Mouse (Mus musculus) inflammation-experienced regulatory T-cells, adult 6 months (primary cell): Measurements from ENCODE around the gene Usp4. TPM values are rescaled to one million over a fixed set of nuclear protein-coding genes. Genes with fewer than 3 reads are reported as not detected.
A peak's percentile ranks its signal among the peaks of the same experiment; 100 is the strongest.
"Not testable (repeated sequence)": the region's sequence is repeated elsewhere in the genome, so short reads cannot be mapped to it uniquely, and the experiment has no call there.

Experiments
- ATAC-seq: one replicate; pipeline ENCODE4 v1.8.0; 2017
- polyA plus RNA-seq, 3 experiments: library from polyadenylated mRNA; unstranded; fragments of 100-300 nt; shearing (Covaris generic); gene quantifications; one replicate each; pipeline ENCODE4 v1.2.1; 2017

Usp4 gene
- polyA plus RNA-seq: 100 to 1,000 TPM in 2 of 3 experiments, 10 to 100 TPM in 1; 91.3 to 131 (median 111) TPM

DNA sequence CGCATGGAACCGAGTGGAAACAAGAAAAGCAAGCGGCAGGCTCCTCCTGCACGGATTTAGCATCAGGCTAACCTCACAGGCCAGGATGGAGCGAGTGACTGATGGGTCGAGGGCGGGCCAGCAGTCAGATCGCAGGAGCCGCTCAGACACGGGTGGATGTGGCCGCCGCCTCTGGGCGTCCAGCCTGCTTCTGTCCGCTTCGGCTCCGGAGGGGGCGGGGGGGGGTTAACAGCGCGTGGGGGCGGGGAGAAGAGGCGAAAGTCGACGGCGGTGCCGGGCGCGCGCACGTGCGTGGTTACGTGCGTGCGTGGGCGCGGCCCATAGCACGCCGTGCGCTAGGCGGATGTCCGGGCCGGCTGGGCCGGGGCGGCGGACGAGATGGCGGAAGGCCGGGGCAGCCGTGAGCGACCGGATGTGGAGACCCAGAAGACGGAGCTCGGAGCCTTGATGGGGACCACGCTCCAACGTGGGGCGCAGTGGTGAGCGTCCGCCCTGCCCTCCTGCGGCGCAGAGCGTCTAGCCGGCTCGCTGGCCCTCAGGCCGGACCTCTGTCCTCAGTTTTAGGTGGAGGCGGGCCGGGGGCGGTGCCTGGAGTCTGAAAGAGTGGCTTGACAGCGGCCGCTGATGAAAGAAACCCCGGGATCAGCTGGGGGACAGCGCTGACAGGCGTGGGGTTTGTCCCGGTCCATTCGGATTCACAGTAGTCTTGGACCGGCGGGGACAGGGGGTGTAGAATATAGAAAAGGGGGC is at the start of gene Usp4:
Usp4 (plus strand) TSS at position 314 of the 750 bp plus-strand sequence.
- ATAC-seq: peak; percentile 83

DNA sequence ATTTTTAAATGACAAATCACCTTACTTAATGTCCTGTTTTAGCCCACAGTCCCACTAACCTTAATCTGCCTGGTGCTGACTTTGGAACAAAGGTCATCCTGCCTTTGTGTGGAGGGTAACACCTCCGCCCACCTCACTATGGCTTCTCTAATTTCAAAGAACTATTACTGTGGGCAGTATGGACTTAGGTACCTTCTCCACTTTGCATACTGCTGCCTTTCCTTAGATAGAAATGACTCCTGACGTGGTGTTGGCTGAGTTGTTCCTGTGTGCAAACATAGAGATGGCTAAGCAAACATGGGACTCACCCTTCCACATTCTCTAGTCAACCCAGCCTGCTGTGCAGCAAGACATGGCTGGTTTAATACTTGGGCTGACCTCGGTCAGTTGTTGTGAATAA is 45.8 kb upstream of the Usp4 start:
- ATAC-seq: no peak

DNA sequence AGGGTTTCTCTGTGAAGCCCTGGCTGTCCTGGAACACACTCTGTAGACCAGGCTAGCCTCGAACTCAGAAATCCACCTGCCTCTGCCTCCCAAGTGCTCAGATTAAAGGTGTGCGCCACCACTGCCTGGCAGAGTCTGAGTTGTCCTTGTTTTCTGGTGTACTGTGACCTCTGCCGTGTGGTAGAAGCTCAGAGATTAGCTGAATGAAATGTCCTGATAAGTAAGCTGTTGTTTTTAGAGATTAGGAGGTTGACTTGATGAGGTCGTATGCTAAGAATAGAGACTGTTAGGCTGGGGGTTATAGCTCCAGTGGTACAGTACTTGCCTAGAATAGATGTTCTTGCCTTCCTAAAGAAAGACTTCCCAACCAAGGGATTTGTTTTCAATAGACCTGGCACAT is 42.9 kb upstream of the Usp4 start:
- no peak for ATAC-seq

DNA sequence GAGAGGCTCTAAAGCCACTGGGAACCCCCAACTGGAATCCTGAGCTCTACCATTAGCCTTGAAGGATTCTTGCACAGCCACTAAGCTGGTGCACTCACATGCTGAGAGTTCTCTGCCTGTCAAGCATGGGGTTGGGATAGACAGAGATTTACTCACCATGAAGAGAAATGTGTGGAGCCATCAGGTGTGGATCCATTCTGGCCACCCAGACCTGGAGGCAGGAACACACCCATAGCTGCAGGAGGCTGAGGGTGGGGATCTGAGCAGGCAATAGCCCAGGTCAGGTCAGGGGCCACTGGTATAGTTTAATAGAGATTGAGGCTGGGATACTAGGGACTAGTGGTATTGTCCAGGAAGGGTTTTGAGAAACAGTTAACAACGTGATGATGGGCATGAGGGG is 42.5 kb upstream of the Usp4 start:
- no peak for ATAC-seq

DNA sequence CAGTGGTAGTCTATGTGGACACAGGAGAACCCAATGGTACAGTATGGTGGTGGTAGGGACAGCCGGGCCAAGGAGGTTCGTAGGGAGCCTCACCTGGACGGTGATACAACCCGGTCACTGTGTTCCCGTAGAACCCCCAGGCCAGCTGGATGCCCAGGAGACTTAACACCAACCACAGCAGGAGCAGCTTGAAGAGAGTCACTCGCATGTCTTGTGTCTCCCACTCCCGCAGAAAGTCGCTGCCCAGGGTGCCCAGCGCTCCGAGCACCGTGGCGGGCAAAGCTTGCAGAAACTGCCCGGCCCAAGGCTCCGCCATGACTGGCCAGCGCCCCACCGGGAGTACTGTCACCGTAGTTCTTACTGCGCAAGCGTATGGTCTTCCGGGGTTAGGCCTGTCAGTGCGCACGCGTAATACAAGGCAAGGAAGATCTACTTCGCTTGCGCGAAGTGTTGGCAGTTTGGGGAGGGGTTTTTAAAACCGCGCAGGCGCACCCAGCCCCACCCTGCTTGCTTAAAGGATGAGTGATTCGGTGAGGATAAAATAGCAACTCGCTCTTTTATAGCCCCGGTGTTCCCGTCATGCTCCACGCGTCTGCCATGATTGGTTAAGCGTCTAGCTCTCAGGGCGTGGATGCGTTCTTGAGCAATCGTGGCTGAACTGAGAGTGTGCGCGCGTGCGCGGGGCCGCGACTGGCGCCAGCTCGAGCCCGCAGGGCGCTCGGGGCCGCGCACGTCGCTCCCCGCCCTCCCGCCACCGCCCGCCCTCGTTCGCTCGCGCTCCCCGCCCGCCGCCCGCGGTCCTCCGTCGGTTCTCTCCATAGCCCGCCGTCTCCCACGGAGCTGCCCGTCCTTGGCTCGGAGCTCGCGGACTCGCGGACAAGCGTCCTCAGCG is 41.8 kb upstream of the Usp4 start, which contains the start of the genes Rhoa and Tcta:
Rhoa (plus strand) TSS at position 501 of the 892 bp plus-strand sequence.
Tcta (minus strand) TSS at position 532 of the 892 bp plus-strand sequence.
- ATAC-seq: peak; percentile 96

DNA sequence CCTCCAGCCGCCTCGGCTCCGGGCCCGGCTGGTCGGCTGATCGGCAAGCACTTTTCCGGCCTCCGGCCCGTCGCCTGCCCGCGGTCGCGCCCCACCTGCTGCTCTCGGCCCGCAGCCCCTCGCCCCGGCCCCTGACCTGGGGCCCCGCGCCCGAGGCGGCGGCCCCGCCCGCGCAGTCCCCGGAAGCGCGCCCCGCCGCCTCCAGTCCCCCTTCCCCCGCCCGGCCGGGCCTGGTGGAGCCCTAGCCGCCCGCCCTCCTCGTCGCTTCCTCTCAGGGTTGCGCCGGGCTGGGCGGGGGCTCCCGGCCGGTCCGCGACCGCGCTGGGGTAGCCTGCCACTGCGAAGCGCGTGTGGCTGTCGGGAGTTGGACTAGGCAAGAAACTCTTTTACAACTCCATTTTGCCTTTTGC is 41.1 kb upstream of the Usp4 start:
- peak; percentile 50 for ATAC-seq

DNA sequence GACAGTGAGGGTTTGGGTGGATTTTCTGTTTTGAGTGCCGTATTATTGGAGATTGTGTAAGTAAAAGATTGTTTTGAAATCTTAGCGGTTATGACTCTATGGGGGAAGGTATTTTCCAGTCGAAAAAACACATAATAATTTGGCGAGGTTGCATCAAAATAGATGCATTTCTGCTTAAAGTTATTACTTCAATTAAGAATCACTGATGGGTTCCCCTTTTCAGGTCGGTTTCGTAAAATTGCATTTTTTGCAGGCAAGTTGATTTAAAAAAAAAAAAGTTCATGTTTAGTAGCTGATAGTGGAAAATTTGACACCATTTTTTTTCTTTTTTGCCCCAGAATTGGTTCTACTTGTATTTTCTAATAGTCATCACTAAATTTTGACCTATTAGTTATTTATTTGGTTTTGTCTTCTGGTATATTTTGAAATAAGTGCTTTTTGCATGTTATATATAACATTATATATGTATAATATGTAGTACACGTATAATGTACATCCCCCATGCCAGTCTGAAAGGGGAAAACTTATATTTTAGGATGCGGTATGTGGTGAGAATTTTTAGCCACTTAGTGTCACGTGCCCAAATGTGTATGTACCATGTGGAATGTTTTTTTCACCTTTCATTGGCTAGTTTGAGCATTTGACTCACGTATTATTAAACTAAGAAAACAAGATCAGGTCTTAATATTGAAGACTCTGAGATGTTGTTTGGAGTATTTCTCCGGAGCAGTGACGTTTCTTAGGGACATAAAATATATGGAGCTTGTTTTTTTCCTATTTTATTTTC is 40.4 kb upstream of the Usp4 start:
- no peak for ATAC-seq

DNA sequence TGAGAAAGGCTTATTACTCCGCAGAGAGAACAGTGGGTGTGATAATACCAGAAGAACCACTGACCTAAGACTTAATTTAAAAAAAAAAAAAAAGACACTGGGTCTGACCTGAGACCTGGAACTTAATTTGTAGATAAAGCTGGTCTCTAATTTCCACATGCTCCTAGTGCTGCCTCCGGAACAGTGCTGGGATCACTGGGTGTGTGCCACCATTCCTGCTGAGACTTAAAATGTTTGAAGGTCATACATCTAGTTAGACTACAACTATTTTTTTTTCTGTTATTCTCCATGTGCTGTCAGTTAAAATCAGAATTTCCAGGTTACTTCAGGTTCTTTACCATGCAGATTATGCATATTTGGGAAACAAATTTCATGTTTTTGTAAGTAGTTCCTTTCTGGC is 39.5 kb upstream of the Usp4 start:
- no peak for ATAC-seq

DNA sequence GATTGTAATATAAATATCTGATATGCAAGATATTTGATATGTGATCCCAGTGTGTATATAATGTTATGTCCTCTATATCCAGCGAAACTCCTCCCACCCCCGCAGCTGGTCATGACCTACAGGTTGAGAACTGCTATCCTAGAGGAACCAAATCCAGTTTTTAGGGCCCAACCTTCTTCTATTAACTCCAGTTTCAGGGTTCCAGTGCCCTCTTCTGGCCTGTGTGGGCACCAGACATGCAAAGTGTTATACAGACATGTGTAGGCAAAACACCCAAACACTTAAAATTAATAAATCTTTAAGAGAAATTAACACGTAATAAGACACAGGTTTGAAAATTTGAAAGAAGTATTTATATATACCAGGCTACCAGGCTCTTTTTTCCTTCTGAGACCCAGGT is 30.1 kb upstream of the Usp4 start:
- ATAC-seq: no peak

DNA sequence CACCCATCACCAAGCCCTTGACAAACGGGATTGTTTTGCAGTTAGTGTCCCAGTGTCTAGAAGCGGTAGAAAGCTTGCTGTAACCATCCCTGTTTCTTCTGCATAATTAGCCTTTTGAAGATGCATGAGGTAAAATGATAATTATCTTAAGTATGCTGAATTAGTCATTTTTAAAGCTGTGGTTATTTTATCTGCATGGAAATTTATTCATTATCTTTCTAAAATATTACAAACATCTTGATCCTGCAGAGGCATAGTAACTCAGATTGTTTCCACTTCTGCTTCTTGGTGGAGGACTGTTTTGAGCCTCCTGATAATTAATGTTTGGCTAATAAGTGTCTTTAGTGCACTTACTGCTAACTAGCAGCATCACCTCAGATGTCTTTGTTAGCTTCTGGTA is 29.2 kb upstream of the Usp4 start:
- peak; percentile 7 for ATAC-seq

DNA sequence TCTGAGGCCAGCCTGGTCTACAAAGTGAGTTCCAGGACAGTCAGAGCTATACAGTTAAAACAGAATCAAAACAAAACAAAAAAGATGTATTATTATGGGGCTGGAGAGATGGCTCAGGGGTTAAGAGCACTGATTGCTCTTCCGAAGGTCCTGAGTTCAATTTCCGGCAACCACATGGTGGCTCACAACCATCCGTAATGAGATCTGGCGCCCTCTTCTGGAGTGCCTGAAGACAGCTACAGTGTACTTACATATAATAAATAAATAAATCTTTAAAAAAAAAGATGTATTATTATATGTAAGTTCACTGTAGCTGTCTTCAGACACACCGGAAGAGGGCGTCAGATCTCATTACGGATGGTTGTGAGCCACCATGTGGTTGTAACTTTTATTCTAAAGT is 25.6 kb upstream of the Usp4 start:
- not testable (repeated sequence) for ATAC-seq

DNA sequence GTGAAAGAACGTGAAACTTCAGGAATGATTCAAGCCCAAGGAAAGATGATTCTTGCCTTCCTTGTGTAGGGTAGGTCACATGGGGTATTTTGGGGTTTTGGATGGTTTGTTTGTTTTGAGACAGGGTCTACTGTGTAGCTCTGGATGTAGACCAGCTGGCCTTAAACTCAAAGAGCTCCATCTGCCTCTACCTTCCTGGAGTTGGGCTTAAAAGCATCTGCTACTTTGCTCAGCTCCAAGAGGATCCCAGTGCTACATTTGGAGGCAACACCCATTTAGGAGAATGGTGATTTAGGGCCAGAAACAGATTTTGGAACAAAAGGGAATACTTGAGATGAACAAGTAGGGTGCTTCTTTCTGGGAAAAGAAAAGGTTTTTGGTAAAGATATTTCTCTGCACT is 22.9 kb upstream of the Usp4 start:
- no peak for ATAC-seq

DNA sequence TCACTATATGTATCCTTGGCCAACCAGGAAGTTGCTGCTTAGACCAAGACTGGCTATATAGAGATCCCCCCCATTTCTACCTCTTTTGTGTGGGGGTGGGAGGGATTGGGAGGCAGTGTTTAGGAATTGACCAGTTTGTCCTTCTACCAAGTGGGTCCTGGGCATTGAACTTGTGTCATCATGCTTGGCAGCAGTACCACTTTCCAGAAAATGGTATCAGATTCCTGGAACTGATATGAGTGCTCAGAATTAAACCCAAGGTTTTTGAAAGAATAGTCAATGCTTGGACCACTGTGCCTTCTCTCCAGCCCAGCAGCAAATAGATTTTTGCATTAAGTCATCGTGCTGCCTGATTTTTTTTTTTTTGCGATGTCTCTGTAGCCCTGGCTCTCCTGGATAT is 21.8 kb upstream of the Usp4 start:
- no peak for ATAC-seq

DNA sequence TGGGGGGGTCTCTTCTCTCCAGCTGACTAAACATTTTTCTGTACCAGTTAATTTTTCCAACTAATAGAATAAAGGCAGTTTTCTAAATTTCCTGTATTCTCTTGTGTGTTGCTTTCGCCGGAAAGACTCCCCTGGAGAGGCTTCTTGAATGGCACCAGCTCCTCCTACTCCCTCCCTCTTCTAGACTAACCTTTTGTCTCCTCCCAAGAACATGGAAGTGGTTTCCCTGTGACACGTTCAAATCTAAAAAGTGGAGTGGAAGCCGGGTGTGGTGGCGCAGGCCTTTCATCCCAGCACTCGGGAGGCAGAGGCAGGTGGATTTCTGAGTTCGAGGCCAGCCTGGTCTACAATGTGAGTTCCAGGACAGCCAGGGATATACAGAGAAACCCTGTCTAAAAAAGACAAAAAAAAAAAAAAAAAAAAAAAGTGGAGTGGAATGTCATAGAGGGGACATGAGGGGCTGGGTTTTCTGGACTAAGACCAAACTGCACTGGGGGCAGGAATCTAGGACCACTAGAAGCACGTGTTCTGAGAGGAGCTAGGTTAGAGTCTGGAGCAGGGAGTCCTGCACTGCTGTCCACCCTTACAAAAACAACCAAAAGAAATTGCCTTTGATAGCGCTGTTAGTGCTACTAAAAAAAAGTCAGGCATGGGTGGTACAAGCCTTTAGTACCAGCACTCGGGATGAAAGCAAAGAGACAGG is 9.7 kb upstream of the Usp4 start:
- ATAC-seq: no peak

DNA sequence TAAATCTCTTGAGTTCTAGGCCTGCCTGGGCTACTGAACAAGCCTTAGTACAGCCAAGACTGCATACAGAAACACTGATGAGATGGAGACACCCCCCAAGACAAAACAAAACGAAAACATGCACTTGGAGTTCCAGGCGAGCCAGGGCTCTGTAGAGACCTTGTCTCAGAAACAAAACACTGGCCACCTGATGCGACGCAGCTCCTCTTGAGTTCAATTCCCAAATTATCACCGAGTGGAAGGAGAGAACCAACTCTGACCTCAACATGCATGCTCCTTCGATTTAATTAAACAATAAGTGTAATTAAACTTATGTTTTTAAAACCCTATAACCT is 9.1 kb upstream of the Usp4 start:
- no peak for ATAC-seq

DNA sequence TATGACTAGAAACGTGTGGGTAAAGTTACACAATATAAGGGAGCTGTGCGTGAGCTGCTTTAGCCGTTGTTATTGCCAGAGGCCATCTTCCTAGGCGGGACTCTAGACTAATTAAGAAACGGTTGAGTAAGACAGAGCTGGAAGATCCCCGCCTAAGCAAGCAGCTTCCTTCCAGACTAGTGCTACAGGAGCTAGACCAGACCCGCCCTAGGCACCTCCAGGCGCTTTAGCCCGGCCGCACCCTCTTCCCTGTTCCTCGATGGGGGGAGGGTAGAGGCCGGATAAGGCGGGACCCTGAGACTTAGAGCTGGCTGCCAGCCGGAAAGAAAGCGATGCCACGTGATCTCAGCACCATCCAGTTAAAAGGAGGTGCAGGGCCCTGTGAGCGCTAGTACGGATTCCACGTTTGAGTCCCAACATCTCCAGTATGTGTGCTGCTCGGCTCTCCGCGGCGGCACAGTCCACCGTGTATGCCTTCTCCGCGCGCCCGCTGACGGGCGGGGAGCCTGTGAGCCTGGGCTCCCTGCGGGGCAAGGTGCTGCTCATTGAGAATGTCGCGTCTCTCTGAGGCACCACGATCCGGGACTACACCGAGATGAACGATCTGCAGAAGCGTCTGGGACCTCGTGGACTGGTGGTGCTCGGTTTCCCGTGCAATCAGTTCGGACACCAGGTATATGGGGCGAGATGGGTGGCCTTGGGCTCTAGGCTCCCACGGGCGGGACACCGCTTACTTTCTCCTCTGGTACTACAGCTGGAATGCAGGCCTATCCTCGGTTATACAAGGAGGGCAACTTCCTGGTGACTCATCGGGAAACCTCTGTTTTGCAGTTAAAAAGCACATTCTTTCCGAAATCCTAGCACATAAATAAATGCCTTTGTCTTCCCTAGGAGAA is 8.5 kb upstream of the Usp4 start, which contains the start of gene Gpx1:
Gpx1 (plus strand) TSS at position 18 of the 896 bp plus-strand sequence.
- peak; percentile 91 for ATAC-seq

DNA sequence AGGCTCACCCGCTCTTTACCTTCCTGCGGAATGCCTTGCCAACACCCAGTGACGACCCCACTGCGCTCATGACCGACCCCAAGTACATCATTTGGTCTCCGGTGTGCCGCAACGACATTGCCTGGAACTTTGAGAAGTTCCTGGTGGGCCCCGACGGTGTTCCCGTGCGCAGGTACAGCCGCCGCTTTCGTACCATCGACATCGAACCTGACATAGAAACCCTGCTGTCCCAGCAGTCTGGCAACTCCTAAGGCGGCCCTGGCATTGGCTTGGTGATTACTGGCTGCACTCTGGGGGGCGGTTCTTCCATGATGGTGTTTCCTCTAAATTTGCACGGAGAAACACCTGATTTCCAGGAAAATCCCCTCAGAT is 7.8 kb upstream of the Usp4 start:
- no peak for ATAC-seq

DNA sequence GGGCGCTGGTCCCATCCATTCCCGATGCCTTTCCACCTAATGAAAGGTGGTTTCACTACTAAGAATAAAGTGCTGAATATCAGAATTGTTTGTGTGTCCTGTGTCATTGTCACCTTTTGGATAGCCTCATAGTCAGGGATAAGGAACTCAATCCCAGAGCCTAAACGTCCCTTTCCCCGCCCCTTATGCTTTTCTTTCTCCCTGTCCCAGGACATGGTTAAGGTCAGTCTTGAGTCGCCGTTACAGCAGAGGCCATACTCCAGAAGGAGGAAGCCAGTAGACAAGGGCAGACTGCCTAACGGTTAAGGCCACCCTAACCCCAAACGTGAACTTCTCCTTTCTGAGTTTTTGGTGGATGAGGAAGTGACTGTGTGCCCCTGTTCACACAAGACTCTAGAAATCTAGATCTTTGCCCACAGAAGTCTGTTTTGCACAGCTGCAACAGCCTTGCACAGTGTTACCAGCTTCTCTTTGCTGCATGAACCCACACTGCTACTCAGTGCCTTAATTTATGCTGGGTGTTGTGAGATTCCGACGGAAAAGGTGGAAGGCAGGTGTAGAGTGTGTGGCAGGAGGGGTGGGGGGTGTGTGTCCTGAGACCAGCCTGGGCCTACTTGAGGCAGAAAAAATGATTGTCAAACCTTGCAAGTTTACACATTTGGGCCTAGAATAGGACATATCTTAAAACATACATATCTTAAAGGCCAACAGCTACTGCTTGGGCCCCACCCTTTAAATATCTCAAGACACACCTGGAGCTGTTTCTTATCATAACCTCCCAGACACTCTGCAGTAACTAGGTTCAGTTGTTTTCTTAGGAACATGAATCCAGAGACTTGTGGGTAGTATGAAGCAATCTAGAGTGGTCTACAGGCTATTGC is 7.2 kb upstream of the Usp4 start:
- ATAC-seq: no peak

DNA sequence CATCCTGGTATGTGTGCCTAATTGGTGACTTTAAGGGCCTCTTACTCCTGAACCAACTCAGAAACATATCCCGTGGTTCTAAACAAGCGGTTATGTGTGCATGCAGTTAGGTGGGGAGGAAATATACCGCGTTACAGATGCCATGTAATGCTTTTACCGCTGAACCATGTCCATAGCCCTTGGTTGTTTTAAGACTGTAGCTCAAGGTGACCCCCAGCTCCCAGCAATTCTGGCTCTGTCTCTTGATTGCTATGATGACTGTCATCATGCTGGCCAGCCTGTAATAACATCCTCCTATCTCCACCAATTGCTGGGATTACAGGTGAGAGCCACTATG is 6.5 kb upstream of the Usp4 start:
- ATAC-seq: no peak

DNA sequence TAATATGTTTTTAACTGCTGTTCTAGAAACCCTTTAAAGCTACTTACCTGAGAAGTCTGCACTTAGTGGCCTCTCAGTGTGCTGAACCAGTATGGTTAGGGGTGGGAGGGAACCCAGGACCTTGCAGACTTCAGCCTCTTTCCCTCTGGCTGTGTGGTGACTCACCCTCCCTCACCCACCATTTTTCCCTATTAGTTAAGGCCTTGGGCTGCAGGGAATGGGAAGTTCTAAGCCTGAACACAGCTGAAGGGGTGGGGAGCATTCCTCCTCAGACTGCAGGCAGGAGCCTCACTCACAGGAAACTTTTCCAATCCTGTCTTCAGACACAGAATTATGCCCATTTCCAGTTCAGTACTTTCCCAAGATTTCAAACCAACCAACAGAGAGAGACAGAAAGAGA is 5.9 kb upstream of the Usp4 start:
- no peak for ATAC-seq
